Mouse (Mus musculus) lung, postnatal 10 days (tissue): ENCODE data around the gene Galm.
"Not testable (repeated sequence)": the region's sequence is repeated elsewhere in the genome, so short reads cannot be mapped to it uniquely, and the experiment has no call there.

Source experiments
- DNase-seq: peaks from one replicate; pipeline ENCODE4 v3.0.0; 2021

Gene Galm

GRCm38 (mm10) chr17:80221202-80221601, 93.9 kb downstream of the Galm start:
- DNase-seq, result no peak

- DNase-seq, result peak; percentile 23
These were observed 94.8 kb downstream of the Galm start for GRCm38 (mm10) chr17:80221890-80222628.

DNA sequence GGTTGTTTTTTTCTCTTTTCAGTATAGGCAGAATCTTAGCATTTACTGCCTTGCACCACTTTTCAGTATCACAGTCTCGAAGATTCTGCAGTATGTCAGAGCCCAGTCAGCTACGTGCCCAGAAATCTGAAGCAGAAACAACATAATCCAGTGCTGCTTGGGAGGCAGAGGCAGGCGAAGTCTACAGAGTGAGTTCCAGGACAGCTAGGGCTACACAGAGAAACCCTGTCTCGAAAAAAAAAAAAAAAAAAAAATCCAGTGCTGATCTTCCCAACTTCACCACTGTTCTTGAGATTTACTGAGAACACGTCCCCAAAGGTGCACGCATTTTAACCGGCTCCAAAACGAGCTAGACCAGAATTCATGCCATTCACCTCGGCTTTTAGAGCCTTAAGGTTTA, 96.6 kb downstream of the Galm start:
- no peak for DNase-seq

DNA sequence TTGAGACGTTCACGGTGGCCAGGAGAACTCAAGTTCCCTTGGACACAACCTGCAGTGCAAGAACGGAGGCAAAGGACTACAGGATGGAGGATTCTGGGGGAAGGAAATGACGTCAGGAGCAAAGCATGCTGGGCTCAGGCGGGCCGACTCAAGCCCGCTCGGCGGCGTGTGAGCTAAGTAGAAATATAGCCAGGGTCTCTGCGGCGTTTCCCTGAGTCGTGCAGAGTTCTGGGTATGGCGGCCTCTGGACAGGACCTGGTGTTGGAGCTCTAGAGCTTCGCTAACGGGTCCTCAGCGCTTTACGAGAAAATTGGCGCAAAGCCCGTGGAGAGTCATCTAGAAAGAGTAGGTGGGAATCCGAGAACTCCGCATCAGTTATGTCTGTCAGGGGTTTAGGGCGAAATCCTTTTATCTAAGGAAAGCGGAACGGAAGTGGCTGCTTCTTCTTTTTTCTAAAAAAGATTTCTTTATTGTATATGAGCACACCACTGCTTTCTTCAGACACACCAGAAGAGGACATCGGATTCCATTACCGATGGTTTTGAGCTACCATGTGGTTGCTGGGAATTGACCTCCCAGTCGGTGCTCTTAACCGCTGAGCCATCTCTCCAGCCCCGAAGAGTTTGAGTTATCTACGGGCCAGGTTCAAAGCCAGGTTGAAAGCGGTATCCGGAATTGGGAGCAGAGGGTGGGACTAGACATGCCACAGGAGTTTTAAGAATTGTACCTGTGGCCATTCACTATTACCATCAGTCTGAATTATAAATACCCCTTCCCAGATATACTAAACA, 97.2 kb downstream of the Galm start, which contains the start of gene Gemin6:
Gene Gemin6 (plus strand): TSS at position 116 of the 791 bp plus-strand sequence.
- peak; percentile 90 for DNase-seq

DNA sequence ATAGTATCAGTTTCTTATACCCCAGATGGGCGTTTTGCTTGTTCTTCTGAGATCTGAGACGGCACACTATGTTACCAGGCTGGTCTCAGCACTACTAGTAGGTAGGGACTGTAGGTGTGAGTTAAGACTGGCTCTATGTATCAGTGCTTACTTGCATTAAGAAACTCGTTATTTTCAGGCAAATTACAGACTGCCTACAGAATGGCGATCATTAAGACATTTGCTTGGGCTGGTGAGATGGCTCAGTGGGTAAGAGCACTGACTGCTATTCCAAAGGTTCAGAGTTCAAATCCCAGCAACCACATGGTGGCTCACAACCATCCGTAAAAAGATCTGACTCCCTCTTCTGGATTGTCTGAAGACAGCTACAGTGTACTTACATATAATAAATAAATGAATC, 97.9 kb downstream of the Galm start:
- not testable (repeated sequence) for DNase-seq

DNA sequence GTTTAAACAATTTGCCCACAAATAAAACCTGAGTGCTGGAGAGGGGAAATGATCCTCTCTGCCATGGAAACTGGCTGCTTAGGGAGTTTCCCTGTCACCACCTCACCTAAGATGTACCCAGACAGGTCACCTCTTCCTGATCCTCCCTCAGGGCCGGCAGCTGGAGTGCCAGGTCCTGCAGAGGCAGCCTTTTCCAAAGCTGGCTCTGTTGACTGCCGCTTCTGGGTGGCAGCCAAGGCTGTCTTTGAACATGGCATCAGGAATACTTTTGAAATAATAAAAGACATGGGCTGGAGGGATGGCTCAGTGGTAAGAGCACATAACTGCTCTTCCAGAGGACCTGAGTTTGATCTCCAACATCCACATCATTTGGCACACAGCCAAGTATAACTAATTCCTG, 102.1 kb downstream of the Galm start:
- no peak for DNase-seq

DNA sequence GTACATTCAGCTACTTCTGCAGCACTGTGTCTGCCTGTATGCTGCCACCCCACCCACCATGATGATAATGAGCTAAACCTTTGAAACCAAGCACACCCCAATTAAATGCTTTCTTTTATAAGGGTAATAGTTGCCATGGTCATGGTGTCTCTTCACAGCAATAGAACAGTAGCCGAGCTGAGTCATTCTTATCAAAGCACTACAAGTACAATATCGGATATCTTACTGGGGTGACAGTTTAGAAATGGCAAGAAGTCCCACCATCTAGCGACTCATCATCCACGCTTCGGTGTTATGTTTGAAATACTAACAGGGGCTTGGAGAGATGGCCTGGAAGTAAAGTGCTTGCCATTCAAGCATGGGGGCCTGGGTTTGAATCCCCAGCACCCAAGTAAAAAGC, 106.6 kb downstream of the Galm start:
- DNase-seq, result no peak

GRCm38 (mm10) chr17:80234376-80234775, 107.1 kb downstream of the Galm start:
- DNase-seq, result no peak
